Mouse (Mus musculus): Measurements from ENCODE around the gene Nlgn3.

GRCm38 (mm10) chrX:101332031-101332374 is 33.0 kb downstream of the Nlgn3 start:
- TF ChIP-seq CTCF (IDR thresholded peaks at IDR 0.05; ENCODE audit: extremely low read depth, insufficient read depth, low read length) (no peak), POLR2A (IDR thresholded peaks at IDR 0.05; ENCODE audit: extremely low read depth, insufficient read depth, low read length) (no peak)
